Mouse (Mus musculus) liver, adult 2 months (tissue): ENCODE results near the gene Zfp366. TPM values are rescaled to one million over a fixed set of nuclear protein-coding genes. Genes with fewer than 3 reads are reported as not detected.

Source experiments
- DNase-seq: peaks from one replicate; pipeline ENCODE4 v3.0.0-alpha.2; 2011; ENCODE audit warnings: low read depth, low spot score; ENCODE audit errors: extremely low read depth
- H3K27ac ChIP-seq: fragments of 200-500 bp; replicated peaks from 2 replicates; pipeline ENCODE4 v1.5.1; 2012; ENCODE audit warnings: low read depth, mild to moderate bottlenecking, control low read depth, inconsistent platforms, low read length; ENCODE audit not compliant: insufficient read depth
- H3K27me3 ChIP-seq: fragments of 200-500 bp; 2 replicates; pipeline ENCODE4 v1.6.1; 2012; ENCODE audit warnings: mild to moderate bottlenecking, moderate library complexity, low read length, inconsistent platforms; ENCODE audit not compliant: control insufficient read depth, insufficient read depth
- H3K36me3 ChIP-seq: fragments of 200-500 bp; 2 replicates; pipeline ENCODE4 v1.6.1; 2012; ENCODE audit warnings: low read length, inconsistent platforms; ENCODE audit not compliant: control insufficient read depth, insufficient read depth
- H3K4me1 ChIP-seq: fragments of 200-500 bp; 2 replicates; pipeline ENCODE4 v1.6.1; 2011; ENCODE audit warnings: low read length; ENCODE audit not compliant: control insufficient read depth, insufficient read depth
- H3K4me3 ChIP-seq: fragments of 200-500 bp; 2 replicates; pipeline ENCODE4 v1.5.1; 2011; ENCODE audit warnings: low read depth, mild to moderate bottlenecking, control low read depth, low read length, moderate library complexity; ENCODE audit not compliant: insufficient read depth
- H3K79me2 ChIP-seq: fragments of 200-500 bp; 2 replicates; pipeline ENCODE4 v1.6.1; 2012; ENCODE audit warnings: inconsistent platforms, mild to moderate bottlenecking, low read length, moderate library complexity; ENCODE audit not compliant: control insufficient read depth, insufficient read depth
- H3K9ac ChIP-seq: fragments of 200-500 bp; 2 replicates; pipeline ENCODE4 v1.6.1; 2012; ENCODE audit warnings: low read depth, mild to moderate bottlenecking, control low read depth, inconsistent platforms, low read length
- CTCF ChIP-seq: fragments of 200-500 bp; IDR thresholded peaks from 2 replicates; pipeline ENCODE4 v1.5.1; 2011; ENCODE audit warnings: low read depth, low read length, control low read depth
- POLR2A ChIP-seq: fragments of 200-500 bp; IDR thresholded peaks from 2 replicates; pipeline ENCODE4 v1.6.1; 2011; ENCODE audit warnings: low read length, control low read depth; ENCODE audit not compliant: insufficient read depth; ENCODE audit errors: extremely low read depth
- WGBS: fragments of 180-500 bp; shearing (Covaris S2); methylation state at CpG from one replicate; pipeline ENCODE4 v1.1.7; 2018; 5-methylcytosine and 5-hydroxymethylcytosine counted together
- polyA plus RNA-seq: library from polyadenylated mRNA; depleted of rRNA; stranded (reverse); fragments of >200 nt; gene quantifications from 2 replicates; pipeline ENCODE4 v1.2.3, GENCODE M21; 2012
- total RNA-seq: library from RNA; depleted of rRNA; stranded (reverse); fragments of >200 nt; gene quantifications from 2 replicates; pipeline ENCODE4 v1.2.3, GENCODE M21; 2014

Zfp366 gene
- total and polyA plus RNA-seq, 2 experiments = 0.56 to 0.74 TPM

- Histone ChIP-seq H3K4me3 (no peak overlapping the region), H3K36me3 (no peaks in the 10 kb centered on the region), H3K9ac (no peak overlapping the region), H3K27ac (no peak overlapping the region), H3K27me3 (peaks cover 2% of the 10 kb centered on the region; the same call in 1 of the 2 replicates), H3K4me1 (no peaks in the 10 kb centered on the region), H3K79me2 (no peaks in the 10 kb centered on the region)
- WGBS = 91% methylated on average over 6 of the region's 6 CpGs
- TF ChIP-seq POLR2A = no peak
- no peak for TF ChIP-seq CTCF
- DNase-seq = no peak
Measured at GRCm38 (mm10) chr13:99264483-99264882, 79.9 kb downstream of the Zfp366 start.

- H3K9ac ChIP-seq = no peak overlapping the region
- no peak for TF ChIP-seq CTCF
- no peak for TF ChIP-seq POLR2A
- no peaks in the 10 kb centered on the region for H3K36me3 ChIP-seq
- H3K4me3 ChIP-seq = no peak overlapping the region
- WGBS = 94% methylated on average over 3 of the region's 3 CpGs
- H3K4me1 ChIP-seq = no peaks in the 10 kb centered on the region
- no peaks in the 10 kb centered on the region for H3K79me2 ChIP-seq
- no peak for DNase-seq
- no peaks in the 10 kb centered on the region for H3K27me3 ChIP-seq
- no peak overlapping the region for H3K27ac ChIP-seq
Measured at GRCm38 (mm10) chr13:99272046-99272445, 87.4 kb downstream of the Zfp366 start.

GRCm38 (mm10) chr13:99277521-99277920, 92.9 kb downstream of the Zfp366 start:
- Histone ChIP-seq H3K4me1 (0 out of 2 replicates have a peak, but pooled peaks cover 2% of the 10 kb centered on the region), H3K27me3 (no peaks in the 10 kb centered on the region), H3K79me2 (no peaks in the 10 kb centered on the region), H3K4me3 (no peak overlapping the region), H3K9ac (no peak overlapping the region), H3K27ac (no peak overlapping the region), H3K36me3 (no peaks in the 10 kb centered on the region)
- TF ChIP-seq POLR2A (no peak), CTCF (no peak)
- DNase-seq = no peak
- WGBS = 96% methylated on average over 3 of the region's 3 CpGs

GRCm38 (mm10) chr13:99278511-99278910, 93.9 kb downstream of the Zfp366 start:
- no peak for DNase-seq
- Histone ChIP-seq H3K36me3 (no peaks in the 10 kb centered on the region), H3K79me2 (no peaks in the 10 kb centered on the region), H3K4me3 (no peak overlapping the region), H3K27ac (no peak overlapping the region), H3K4me1 (0 out of 2 replicates have a peak, but pooled peaks cover 2% of the 10 kb centered on the region), H3K9ac (no peak overlapping the region), H3K27me3 (no peaks in the 10 kb centered on the region)
- no peak for TF ChIP-seq POLR2A
- TF ChIP-seq CTCF = no peak
- WGBS = 82% methylated on average over 6 of the region's 6 CpGs

GRCm38 (mm10) chr13:99279351-99279750, 94.7 kb downstream of the Zfp366 start:
- Histone ChIP-seq H3K9ac (no peak overlapping the region), H3K27me3 (no peaks in the 10 kb centered on the region), H3K4me1 (0 out of 2 replicates have a peak, but pooled peaks cover 2% of the 10 kb centered on the region), H3K27ac (no peak overlapping the region), H3K4me3 (no peak overlapping the region), H3K36me3 (no peaks in the 10 kb centered on the region), H3K79me2 (no peaks in the 10 kb centered on the region)
- no peak for TF ChIP-seq POLR2A
- peak; percentile 18 for DNase-seq
- 33% methylated on average over 10 of the region's 10 CpGs for WGBS

GRCm38 (mm10) chr13:99282961-99283360, 98.3 kb downstream of the Zfp366 start:
- H3K4me3 ChIP-seq = no peak overlapping the region
- H3K27me3 ChIP-seq = no peaks in the 10 kb centered on the region
- H3K79me2 ChIP-seq = no peaks in the 10 kb centered on the region
- 0 out of 2 replicates have a peak, but pooled peaks cover 2% of the 10 kb centered on the region for H3K4me1 ChIP-seq
- DNase-seq = no peak
- H3K9ac ChIP-seq = no peak overlapping the region
- H3K36me3 ChIP-seq = no peaks in the 10 kb centered on the region
- 81% methylated on average over 6 of the region's 6 CpGs for WGBS
- no peak overlapping the region for H3K27ac ChIP-seq
- TF ChIP-seq POLR2A (no peak), CTCF (no peak)
